Mouse (Mus musculus): ENCODE measurements at regions not wholly inside any gene's neighbourhood (a gene's known extent, or its start where the extent isn't known, plus 50 kb on each side); places are given as distances from the start of the nearest gene placed in this dataset.

DNA sequence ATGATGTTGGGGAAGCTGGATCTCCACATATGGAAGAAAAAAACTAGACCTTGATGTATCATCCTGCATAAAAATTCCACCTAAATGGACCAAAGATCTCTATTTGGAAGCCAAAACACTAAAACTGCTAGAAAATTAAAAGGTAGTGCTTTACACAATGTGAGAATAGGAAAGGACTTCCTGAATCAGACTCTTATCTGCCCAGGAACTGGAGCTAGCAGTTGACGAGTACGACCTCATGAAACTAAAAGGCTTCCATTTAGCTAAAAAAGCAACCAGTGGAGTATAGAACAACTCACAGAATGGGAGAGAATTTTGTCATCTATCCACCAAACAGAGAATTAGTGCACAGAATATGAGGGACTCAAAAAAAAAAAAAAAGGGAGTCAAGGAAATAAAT, 191.6 kb upstream of the Itga4 start:
- Histone ChIP-seq H3K4me3 (no peak overlapping the region), H3K4me1 (peaks cover 10% of the 10 kb centered on the region)
- WGBS, result 90% methylated on average over 2 of the region's 2 CpGs

GRCm38 (mm10) chr2:79065321-79065720, 189.9 kb upstream of the Itga4 start:
- Histone ChIP-seq H3K9me3 (no peaks in the 10 kb centered on the region), H3K4me1 (peaks cover 6% of the 10 kb centered on the region), H3K4me3 (no peak overlapping the region), H3K27me3 (replicated peaks; ENCODE audit: low read depth, poor library complexity, severe bottlenecking) (no peaks in the 10 kb centered on the region), H3K36me3 (replicated peaks) (no peaks in the 10 kb centered on the region), H3K27ac (replicated peaks) (no peak overlapping the region)
- no peak for DNase-seq (ENCODE audit: low spot score)
- WGBS, result 87% methylated on average over 1 of the region's 1 CpGs

More for the DNA sequence above, 191.6 kb upstream of the Itga4 start:
- H3K27ac ChIP-seq (replicated peaks), result no peak overlapping the region
- H3K36me3 ChIP-seq (replicated peaks), result no peaks in the 10 kb centered on the region
- no peaks in the 10 kb centered on the region for H3K27me3 ChIP-seq (replicated peaks; ENCODE audit: low read depth, poor library complexity, severe bottlenecking)
- no peak for DNase-seq (ENCODE audit: low spot score)
- no peaks in the 10 kb centered on the region for H3K9me3 ChIP-seq

GRCm38 (mm10) chr2:79076115-79076514, 179.1 kb upstream of the Itga4 start:
- no peak for DNase-seq (ENCODE audit: low spot score)
- WGBS, result 58% methylated on average over 2 of the region's 2 CpGs
- Histone ChIP-seq H3K4me1 (peaks cover 5% of the 10 kb centered on the region; the same call in 1 of the 2 replicates), H3K36me3 (replicated peaks) (no peaks in the 10 kb centered on the region), H3K9me3 (no peaks in the 10 kb centered on the region), H3K27ac (replicated peaks) (no peak overlapping the region), H3K4me3 (no peak overlapping the region), H3K27me3 (replicated peaks; ENCODE audit: low read depth, poor library complexity, severe bottlenecking) (no peaks in the 10 kb centered on the region)

- WGBS, result 70% methylated on average over 5 of the region's 5 CpGs
- no peaks in the 10 kb centered on the region for H3K36me3 ChIP-seq (replicated peaks)
Observed at GRCm38 (mm10) chr2:79078836-79079394, 176.3 kb upstream of the Itga4 start.

GRCm38 (mm10) chr2:79081769-79082168, 173.5 kb upstream of the Itga4 start:
- Histone ChIP-seq H3K27me3 (replicated peaks; ENCODE audit: low read depth, poor library complexity, severe bottlenecking) (no peaks in the 10 kb centered on the region), H3K9me3 (no peaks in the 10 kb centered on the region), H3K36me3 (replicated peaks) (no peaks in the 10 kb centered on the region), H3K4me1 (peaks cover 28% of the 10 kb centered on the region), H3K4me3 (no peak overlapping the region), H3K27ac (replicated peaks) (no peak overlapping the region)
- no peak for DNase-seq (ENCODE audit: low spot score)
- 93% methylated on average over 2 of the region's 2 CpGs for WGBS

More at GRCm38 (mm10) chr2:79078836-79079394, 176.3 kb upstream of the Itga4 start:
- peaks cover 10% of the 10 kb centered on the region for H3K4me1 ChIP-seq
- no peaks in the 10 kb centered on the region for H3K9me3 ChIP-seq
- no peak overlapping the region for H3K4me3 ChIP-seq
- H3K27me3 ChIP-seq (replicated peaks; ENCODE audit: low read depth, poor library complexity, severe bottlenecking), result no peaks in the 10 kb centered on the region
- H3K27ac ChIP-seq (replicated peaks), result no peak overlapping the region
- DNase-seq (ENCODE audit: low spot score), result no peak

- Histone ChIP-seq H3K27ac (replicated peaks) (no peak overlapping the region), H3K36me3 (replicated peaks) (no peaks in the 10 kb centered on the region), H3K27me3 (replicated peaks; ENCODE audit: low read depth, poor library complexity, severe bottlenecking) (no peaks in the 10 kb centered on the region), H3K4me1 (peaks cover 44% of the 10 kb centered on the region), H3K4me3 (no peak overlapping the region), H3K9me3 (no peaks in the 10 kb centered on the region)
- WGBS, result 93% methylated on average over 4 of the region's 4 CpGs
- DNase-seq (ENCODE audit: low spot score), result no peak
Observed at GRCm38 (mm10) chr2:79086280-79086679, 168.9 kb upstream of the Itga4 start.

DNA sequence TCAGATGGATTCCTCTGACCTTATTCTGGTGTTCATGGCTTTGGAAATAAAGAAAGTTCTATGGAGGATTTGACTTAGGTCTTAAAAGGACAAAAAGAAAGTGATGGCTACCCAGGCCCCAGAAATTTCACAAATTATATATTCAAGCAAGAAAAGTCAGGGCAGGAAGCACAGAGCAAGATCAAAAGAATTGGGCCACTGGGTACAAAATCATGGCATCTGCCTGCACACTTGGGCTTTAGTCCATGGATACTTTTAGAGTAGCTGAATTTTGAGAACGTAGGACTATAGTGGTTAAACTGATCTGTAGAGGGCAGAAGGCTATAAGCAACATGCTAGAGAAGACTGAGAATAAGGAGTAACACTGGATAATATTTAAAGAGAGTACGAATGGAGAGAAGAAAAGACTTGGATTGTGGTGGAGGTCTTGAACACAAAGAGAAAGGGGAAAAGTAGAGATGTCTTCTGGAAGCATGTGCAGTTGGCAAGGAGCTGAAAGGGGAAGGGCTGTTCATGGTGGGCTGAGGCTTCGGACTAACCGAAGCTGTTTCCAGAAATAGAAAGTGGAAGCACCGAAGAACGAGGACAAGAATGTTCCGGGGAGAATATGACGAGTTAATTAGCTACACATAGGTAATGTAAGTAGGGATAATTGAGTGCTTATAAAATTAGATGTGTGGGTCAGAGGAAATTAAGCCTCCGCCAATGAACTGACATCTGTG, 168.2 kb upstream of the Itga4 start:
- WGBS, result 58% methylated on average over 9 of the region's 9 CpGs
- H3K36me3 ChIP-seq (replicated peaks), result no peaks in the 10 kb centered on the region
- no peak overlapping the region; the same call in 1 of the 2 replicates for H3K27ac ChIP-seq (replicated peaks)
- H3K4me3 ChIP-seq, result no peak overlapping the region
- H3K9me3 ChIP-seq, result no peaks in the 10 kb centered on the region
- no peak for DNase-seq (ENCODE audit: low spot score)
- peaks cover 44% of the 10 kb centered on the region for H3K4me1 ChIP-seq
- H3K27me3 ChIP-seq (replicated peaks; ENCODE audit: low read depth, poor library complexity, severe bottlenecking), result no peaks in the 10 kb centered on the region

- Histone ChIP-seq H3K27ac (replicated peaks) (no peak overlapping the region), H3K4me1 (peaks cover 44% of the 10 kb centered on the region), H3K27me3 (replicated peaks; ENCODE audit: low read depth, poor library complexity, severe bottlenecking) (no peaks in the 10 kb centered on the region), H3K9me3 (no peaks in the 10 kb centered on the region), H3K4me3 (no peak overlapping the region), H3K36me3 (replicated peaks) (no peaks in the 10 kb centered on the region)
- peak; percentile 71 for DNase-seq (ENCODE audit: low spot score)
- 44% methylated on average over 9 of the region's 9 CpGs for WGBS
Observed at GRCm38 (mm10) chr2:79087600-79088205, 167.5 kb upstream of the Itga4 start.

GRCm38 (mm10) chr2:79090273-79090672, 165.0 kb upstream of the Itga4 start:
- Histone ChIP-seq H3K4me3 (no peak overlapping the region), H3K27ac (replicated peaks) (no peak overlapping the region), H3K4me1 (peaks cover 27% of the 10 kb centered on the region), H3K36me3 (replicated peaks) (no peaks in the 10 kb centered on the region), H3K9me3 (no peaks in the 10 kb centered on the region), H3K27me3 (replicated peaks; ENCODE audit: low read depth, poor library complexity, severe bottlenecking) (no peaks in the 10 kb centered on the region)
- 93% methylated on average over 2 of the region's 2 CpGs for WGBS
- DNase-seq (ENCODE audit: low spot score), result no peak

GRCm38 (mm10) chr2:79094298-79094697, 160.9 kb upstream of the Itga4 start:
- H3K27me3 ChIP-seq (replicated peaks; ENCODE audit: low read depth, poor library complexity, severe bottlenecking), result no peaks in the 10 kb centered on the region
- H3K27ac ChIP-seq (replicated peaks), result no peak overlapping the region
- no peak for DNase-seq (ENCODE audit: low spot score)
- 43% methylated on average over 1 of the region's 1 CpGs for WGBS
- no peaks in the 10 kb centered on the region for H3K4me1 ChIP-seq
- no peaks in the 10 kb centered on the region for H3K9me3 ChIP-seq
- H3K4me3 ChIP-seq, result no peak overlapping the region
- no peaks in the 10 kb centered on the region for H3K36me3 ChIP-seq (replicated peaks)

- no peak for DNase-seq (ENCODE audit: low spot score)
- 91% methylated on average over 3 of the region's 3 CpGs for WGBS
- Histone ChIP-seq H3K9me3 (no peaks in the 10 kb centered on the region), H3K36me3 (replicated peaks) (no peaks in the 10 kb centered on the region), H3K27ac (replicated peaks) (no peak overlapping the region), H3K27me3 (replicated peaks; ENCODE audit: low read depth, poor library complexity, severe bottlenecking) (no peaks in the 10 kb centered on the region), H3K4me3 (no peak overlapping the region), H3K4me1 (no peaks in the 10 kb centered on the region)
Observed at GRCm38 (mm10) chr2:79096532-79097251, 158.5 kb upstream of the Itga4 start.

- WGBS, result 96% methylated on average over 1 of the region's 1 CpGs
- Histone ChIP-seq H3K27me3 (replicated peaks; ENCODE audit: low read depth, poor library complexity, severe bottlenecking) (no peaks in the 10 kb centered on the region), H3K36me3 (replicated peaks) (no peaks in the 10 kb centered on the region)
Observed at GRCm38 (mm10) chr2:79099601-79100000, 155.6 kb upstream of the Itga4 start.

More at GRCm38 (mm10) chr2:79099601-79100000, 155.6 kb upstream of the Itga4 start:
- no peak overlapping the region for H3K4me3 ChIP-seq
- no peaks in the 10 kb centered on the region for H3K4me1 ChIP-seq
- H3K27ac ChIP-seq (replicated peaks), result no peak overlapping the region
- H3K9me3 ChIP-seq, result no peaks in the 10 kb centered on the region
- DNase-seq (ENCODE audit: low spot score), result no peak
